Mouse (Mus musculus) induced T-regulatory cell, adult 2 months (primary cell): Measurements from ENCODE around the gene Agpat3.

Source experiments
- DNase-seq: peaks from one replicate; pipeline ENCODE4 v3.0.0-alpha.2; 2012; ENCODE audit warnings: low read depth

Agpat3 gene

GRCm38 (mm10) chr10:78351887-78352665 lies at the start of gene Agpat3:
Gene Agpat3, minus strand, starts transcription at chr10:78352489.
- peak; percentile 72 for DNase-seq

DNA sequence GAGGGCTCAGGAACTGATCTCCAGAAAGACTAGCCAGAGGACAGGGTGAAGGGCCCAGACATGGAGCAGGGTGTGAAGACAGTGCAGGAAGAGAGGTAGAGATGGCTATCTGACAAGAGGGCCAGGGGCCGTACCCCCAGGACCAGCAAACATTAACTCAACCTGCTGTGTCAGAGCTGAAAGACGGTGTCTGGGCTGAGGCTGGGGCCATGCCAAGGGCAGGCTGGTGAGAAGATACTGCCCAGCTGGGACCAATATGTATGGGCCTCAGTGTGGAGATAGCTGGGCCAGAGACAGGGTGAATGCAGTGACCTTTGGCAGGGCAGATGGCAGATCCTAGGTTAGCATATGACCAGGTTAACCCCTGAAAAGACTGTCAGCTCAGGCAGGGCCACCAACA lies 48.8 kb upstream of the Agpat3 start:
- DNase-seq: no peak

DNA sequence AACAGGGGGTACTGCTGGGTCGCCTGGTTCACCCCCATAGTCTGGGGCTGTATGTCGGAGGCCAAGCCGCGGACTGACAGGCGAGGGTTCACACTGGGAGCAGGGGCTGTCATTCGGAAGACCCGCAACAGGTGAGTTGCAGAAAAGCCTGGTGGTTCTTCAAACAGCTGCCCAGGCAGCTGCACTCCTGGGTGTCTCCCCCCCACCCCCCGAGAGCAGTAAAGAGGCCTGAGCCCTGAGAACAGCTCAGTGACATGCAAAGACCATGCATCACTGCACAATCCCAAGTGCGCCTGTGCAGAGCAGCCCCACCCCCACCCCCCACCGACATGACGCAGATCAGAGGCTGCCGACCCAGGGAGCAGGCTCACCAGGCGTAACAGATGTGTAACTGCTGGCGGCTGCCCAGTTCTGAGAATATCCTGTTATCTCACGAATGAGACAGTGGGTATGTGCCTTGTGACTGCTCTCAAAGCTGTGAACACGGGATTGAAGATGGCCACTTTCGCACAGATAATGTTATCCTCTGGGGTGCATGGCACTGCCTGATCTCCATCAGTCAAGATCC lies 46.9 kb upstream of the Agpat3 start:
- DNase-seq: peak; percentile 54

DNA sequence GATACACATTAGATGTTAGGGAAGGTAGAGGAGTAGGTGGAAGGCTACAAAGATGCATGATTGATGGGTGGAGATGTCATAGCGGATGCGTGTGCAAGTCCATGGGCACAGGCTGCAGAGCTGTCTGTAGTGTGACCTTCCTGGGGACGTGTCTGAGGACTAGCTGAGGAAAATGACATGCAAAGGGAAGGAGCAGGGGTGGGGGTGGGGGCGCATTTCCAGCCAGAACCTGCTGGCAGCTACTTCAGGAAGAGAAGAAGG lies 44.3 kb upstream of the Agpat3 start:
- DNase-seq: no peak

GRCm38 (mm10) chr10:78395819-78396624 lies 43.7 kb upstream of the Agpat3 start:
- DNase-seq: peak; percentile 95

- no peak for DNase-seq
These were observed 43.1 kb upstream of the Agpat3 start for GRCm38 (mm10) chr10:78395377-78395776.

DNA sequence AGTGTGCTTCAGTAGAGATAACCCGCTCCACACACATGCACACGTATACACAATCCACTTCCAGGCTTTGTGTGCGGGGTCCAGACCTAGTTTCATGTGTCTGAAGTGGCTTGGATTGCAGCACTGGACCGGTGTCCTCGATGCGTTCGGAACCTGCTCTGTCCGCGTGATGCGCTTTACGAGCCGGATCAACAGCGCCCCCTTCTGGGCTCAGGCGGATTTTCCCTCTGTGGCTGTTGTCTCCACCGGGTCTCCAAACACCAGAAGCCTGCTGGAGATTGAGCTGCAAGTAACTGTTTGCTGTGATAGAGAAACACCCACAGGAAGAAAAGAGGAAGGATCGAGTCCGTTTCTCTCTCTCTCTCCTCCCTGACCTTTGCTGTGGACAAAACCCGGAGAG lies 39.8 kb upstream of the Agpat3 start:
- DNase-seq: peak; percentile 87

GRCm38 (mm10) chr10:78390982-78391470 lies 38.7 kb upstream of the Agpat3 start:
- no peak for DNase-seq

- DNase-seq: no peak
These were observed 36.1 kb upstream of the Agpat3 start for GRCm38 (mm10) chr10:78388216-78388980.

- no peak for DNase-seq
These were observed 33.2 kb upstream of the Agpat3 start for GRCm38 (mm10) chr10:78385520-78385919.

DNA sequence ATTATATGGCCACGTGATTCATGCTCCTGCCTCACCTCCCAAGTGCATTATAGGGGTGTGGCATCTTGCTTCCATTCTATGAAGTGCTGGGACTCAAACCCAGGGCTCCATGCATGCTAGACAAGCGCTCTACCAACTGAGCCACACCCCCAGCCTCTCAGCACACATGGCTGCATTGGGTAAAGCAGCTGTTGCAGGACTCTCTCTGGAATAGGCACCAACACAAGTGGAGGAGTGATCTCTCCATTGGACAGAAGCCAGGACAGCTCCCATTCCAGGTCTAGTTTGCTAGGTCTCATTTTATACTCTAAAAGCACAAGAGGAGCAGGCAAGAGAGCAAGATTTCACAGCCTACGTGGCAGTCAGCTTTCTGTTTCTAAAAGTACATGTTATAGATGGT lies 31.3 kb upstream of the Agpat3 start:
- DNase-seq: no peak

DNA sequence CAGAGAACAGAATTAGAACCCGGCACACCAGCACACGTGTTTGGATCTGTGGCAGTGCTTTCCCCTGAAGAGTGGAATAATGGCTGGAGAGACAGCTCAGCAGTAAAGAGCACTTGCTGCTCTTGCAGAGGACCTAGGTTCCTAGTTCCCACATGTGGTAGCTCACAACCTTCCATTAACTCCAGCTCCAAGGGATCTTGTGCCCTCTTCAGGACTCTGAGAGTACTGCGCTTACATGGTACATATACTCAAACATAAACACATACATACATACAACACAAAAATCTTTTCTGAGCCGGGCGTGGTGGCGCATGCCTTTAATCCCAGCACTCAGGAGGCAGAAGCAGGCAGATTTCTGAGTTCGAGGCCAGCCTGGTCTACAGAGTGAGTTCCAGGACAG lies 26.2 kb upstream of the Agpat3 start:
- peak; percentile 52 for DNase-seq

DNA sequence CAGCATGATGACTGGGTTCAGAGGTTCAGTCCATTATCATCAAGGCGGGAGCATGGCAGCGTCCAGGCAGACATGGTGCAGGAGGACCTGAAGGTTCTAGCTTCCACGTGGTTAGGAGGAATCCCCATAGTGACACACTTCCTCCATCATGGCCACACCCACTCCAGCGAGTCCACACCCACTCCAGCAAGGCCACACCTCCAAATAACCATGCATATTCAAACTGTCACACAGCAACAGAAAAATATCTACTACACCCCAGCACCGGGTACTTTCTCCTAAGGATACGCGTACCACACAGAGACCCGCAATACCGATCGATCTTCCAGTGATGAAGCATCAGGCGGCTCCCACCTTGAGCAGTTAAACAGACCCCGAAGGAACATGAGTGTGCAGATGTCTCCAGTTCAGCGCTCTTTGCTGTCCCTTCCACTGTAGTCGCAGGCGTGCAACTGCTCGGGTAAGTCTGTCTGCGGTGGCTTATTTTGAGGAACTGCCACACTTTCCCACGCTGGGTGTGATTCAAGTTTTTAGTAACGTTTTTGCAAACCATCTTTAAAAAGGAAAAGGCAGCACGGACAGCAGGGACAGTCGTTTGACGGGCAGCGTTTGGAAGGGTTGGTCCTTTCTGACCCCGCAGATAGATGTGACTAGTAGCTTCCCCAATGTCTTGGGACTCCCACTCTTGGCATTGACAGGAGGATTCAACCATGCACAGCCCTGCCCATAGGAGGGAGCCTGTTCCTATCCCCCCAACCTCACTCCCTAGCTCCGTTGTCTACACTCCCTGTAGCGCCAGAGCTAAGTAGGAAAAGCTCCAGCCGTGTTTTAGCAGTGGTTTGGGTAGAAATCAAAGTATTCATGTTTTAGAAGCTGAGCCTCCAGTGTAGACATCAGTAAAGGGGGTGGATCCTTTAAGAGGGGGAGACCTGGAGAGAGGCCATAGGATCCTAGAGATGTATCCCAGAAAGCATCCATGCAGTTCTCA lies 20.7 kb upstream of the Agpat3 start:
- peak; percentile 91 for DNase-seq

DNA sequence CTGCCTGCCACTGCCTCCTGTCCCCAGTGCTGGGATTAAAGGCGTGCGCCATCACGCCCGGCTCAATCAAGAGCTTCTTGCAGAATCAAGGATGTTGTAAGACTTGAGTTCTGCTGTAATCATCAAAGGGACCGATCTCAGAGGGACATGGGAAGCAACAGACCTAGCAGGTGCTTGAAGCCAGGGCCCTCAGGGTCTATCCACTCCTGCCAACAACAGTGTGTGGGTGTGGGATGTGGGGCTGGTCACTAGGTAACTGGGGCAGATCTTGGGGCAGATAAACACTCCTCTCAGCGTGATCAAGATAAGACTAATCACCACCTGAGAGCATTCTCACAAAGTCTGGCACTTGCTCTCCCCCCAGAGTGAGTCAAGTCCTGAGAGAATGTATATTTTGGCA lies 19.5 kb upstream of the Agpat3 start:
- peak; percentile 39 for DNase-seq

DNA sequence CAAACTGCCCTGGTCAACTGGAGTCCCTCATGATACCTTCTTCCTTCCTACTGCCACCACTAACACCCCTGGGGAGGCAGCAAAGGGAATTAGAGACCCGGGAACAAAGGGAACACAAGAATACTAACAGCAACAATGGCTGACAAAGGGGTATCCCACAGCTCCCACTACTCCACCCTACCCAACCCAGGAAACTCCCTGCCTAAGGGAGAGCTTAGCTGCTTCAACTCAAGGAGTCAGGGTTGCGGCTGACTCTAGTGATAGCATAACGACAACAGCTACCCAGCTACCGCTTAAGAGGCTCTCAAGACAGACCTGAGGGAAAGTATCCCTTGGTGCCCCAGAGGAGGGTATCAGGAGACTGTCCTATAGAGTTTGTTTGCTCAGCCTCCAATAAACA lies 15.3 kb upstream of the Agpat3 start:
- DNase-seq: no peak

- DNase-seq: no peak
These were observed 14.6 kb upstream of the Agpat3 start for GRCm38 (mm10) chr10:78366851-78367312.

DNA sequence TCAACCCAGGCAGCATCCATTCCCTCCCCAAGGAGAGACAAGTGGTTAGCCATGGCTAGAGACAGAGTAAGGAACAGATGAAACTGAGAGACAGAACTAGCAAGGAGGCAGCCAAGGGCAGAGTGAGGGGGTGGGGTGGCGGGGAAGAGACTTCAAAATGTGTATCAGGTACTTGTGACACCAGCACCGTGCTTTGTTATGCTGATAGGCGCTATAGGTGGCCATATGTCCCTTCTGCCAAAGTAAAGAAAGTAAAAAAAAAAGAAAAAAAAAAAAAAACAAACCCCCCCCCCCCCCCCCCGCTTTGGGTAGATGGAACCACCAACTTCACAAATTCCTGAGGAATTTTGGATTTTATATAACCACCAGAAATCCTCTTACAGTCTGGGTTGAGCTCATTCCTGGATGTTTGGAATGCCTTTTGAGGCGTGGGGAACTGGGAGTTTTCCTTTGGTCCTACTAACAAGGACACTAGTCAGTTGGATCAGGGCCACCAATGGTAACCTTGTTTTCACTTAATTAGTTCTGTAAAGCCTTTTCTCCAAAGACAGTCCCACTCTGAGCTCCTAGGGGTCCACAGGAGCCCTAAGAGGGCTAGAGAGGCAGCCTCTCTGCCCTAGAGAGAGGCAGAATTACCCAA lies 14.0 kb upstream of the Agpat3 start:
- DNase-seq: no peak

DNA sequence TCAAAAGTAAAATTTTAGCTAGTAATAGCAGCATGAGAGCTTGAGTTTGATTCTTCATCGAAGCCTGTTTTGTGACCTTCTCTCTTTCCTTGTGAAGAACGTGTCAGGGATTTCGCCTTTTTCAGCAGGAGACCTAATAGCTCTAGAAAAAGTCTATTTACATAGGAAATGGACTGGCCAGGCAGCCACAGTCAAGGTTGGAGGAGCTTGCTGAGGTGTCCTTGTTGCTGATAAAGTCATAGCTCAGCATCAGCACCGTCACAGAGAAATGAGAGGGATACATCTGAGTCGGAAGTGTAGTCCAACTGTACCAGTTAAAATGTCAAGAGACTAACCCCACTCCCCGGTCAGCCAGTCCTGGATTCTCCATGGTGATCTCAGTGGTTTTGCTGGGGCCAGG lies 13.3 kb upstream of the Agpat3 start:
- DNase-seq: no peak

DNA sequence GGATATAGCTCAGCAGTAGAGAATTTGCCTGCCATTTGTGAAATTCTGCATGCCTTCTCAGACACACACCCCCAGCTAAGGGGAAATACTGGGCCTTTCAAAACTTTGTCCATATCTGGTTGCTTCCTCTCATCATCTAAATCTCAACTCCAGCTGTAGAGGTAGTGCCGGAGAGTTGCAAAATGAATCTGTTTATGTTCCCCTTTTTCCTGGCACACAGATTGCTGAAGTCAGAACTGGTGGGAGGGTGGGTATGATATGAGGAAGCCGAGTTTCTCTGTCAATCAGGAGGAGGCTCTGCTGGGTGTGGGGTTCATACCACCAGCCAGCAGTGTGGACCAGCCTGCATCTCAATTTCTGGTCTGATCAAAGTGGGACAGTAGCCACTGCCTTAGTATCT lies 11.8 kb upstream of the Agpat3 start:
- no peak for DNase-seq

DNA sequence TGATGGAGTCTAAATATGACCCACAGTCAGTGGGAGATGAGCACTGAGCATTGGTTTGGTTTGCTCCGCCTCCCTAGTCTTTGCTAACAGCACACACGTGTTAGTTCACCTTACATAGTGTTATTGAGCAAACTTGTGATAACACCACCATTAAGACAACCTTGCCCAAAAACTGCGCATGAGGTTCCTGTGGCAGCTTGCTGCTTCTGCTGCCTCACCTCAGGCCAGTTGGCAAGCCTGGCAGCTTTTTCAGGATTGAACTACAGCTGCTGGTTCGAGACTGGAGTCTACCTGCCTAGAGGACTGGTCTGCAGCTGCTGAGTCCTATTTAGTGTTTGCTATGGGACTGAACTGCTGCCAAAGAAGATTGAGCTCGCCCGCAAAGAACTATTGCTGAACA lies 11.1 kb upstream of the Agpat3 start:
- DNase-seq: no peak

DNA sequence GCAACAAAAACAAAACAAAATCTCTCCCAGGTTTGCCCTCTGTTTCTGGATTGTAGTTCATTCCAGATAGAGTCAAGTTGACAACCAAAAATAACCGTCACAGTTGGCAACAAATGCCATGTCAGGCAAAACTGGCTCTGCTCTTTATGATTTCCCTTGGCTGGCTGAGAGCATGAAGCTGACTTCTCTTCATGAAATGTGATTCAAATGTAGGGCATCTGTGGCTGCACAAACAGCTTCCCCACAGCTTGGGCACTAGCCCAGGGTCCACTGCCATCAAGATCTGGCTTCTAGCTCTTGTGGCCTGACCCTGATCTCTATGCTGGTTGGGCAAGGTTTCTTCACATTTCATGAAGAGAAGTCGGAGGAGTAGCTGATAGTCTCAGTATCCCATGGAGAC lies 9.7 kb upstream of the Agpat3 start:
- DNase-seq: no peak
